Mouse (Mus musculus) limb, embryonic 12.5 days (tissue): ENCODE results near the gene Rhobtb1. TPM values are rescaled to one million over a fixed set of nuclear protein-coding genes. Genes with fewer than 3 reads are reported as not detected.

ENCODE experiments used
- ATAC-seq: fragments of 200-750 bp; cut with Nextera tagmentation; 2 replicates; pipeline ENCODE4 v1.8.0; 2017; ENCODE audit warnings: low read depth, moderate TSS enrichment; ENCODE audit not compliant: insufficient number of reproducible peaks, insufficient read depth, low FRiP score, low TSS enrichment
- H3K27ac ChIP-seq: fragments of 300-500 bp; sonication (generic); 2 replicates; pipeline ENCODE4 v1.5.1; 2016; ENCODE audit warnings: mild to moderate bottlenecking, moderate library complexity
- H3K27me3 ChIP-seq: fragments of 300-500 bp; sonication (generic); 2 replicates; pipeline ENCODE4 v1.6.1; 2016; ENCODE audit warnings: mild to moderate bottlenecking, moderate library complexity
- H3K36me3 ChIP-seq: fragments of 300-500 bp; sonication (generic); 2 replicates; pipeline ENCODE4 v1.6.1; 2016; ENCODE audit warnings: mild to moderate bottlenecking, moderate library complexity
- H3K4me1 ChIP-seq: fragments of 300-500 bp; sonication (generic); replicated peaks from 2 replicates; pipeline ENCODE4 v1.6.1; 2016
- H3K4me2 ChIP-seq: fragments of 300-500 bp; sonication (generic); 2 replicates; pipeline ENCODE4 v1.6.1; 2016; ENCODE audit warnings: mild to moderate bottlenecking, moderate library complexity
- H3K4me3 ChIP-seq: fragments of 300-500 bp; sonication (generic); replicated peaks from 2 replicates; pipeline ENCODE4 v1.5.1; 2016; ENCODE audit warnings: mild to moderate bottlenecking
- H3K9ac ChIP-seq: fragments of 300-500 bp; sonication (generic); replicated peaks from 2 replicates; pipeline ENCODE4 v1.6.1; 2016; ENCODE audit warnings: mild to moderate bottlenecking, moderate library complexity
- H3K9me3 ChIP-seq: fragments of 300-500 bp; sonication (generic); 2 replicates; pipeline ENCODE4 v1.6.1; 2016; ENCODE audit warnings: mild to moderate bottlenecking, moderate library complexity
- WGBS: fragments of 180-500 bp; shearing (Covaris S2); methylation state at CpG from one replicate; pipeline ENCODE4 v1.1.7; 2016; 5-methylcytosine and 5-hydroxymethylcytosine counted together
- polyA plus RNA-seq: library from polyadenylated mRNA; unstranded; fragments of >200 nt; fragmentation: Nextera tagmentation; extraction: Ambion mirVana; gene quantifications from 2 replicates; pipeline ENCODE4 v1.2.1, GENCODE M21; 2016

Rhobtb1 gene
- polyA plus RNA-seq, 1 experiment from 2014 or later = 29.9 TPM

GRCm38 (mm10) chr10:69163216-69163615, 12.0 kb downstream of the Rhobtb1 start:
- Histone ChIP-seq H3K4me2 (no peak overlapping the region), H3K27me3 (no peaks in the 10 kb centered on the region), H3K4me3 (no peak overlapping the region), H3K4me1 (no peaks in the 10 kb centered on the region), H3K9me3 (no peaks in the 10 kb centered on the region), H3K27ac (no peak overlapping the region), H3K9ac (no peak overlapping the region), H3K36me3 (no peaks in the 10 kb centered on the region)
- 89% methylated on average over 5 of the region's 5 CpGs for whole genome bisulfite sequencing
- ATAC-seq = no peak

DNA sequence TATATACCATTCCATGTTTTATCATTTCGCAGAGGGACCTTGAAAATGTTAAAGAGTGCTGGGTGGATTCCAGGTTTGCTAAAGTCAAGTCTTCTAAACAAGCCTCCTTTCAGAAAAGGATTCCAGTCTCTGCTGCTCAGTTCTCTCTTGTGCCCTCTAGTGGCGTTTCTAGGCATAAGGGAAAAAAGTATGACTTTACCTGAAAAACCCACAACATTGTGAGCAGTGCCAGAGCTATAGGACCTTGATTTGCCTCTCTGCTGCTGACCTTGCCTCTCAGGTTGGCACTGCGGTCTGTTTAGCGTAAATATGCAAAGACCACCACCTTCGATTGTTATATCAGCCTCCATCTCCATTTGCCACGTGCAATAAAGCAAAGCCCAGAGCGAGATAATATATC, 13.9 kb downstream of the Rhobtb1 start:
- Histone ChIP-seq H3K9ac (no peak overlapping the region), H3K27ac (no peak overlapping the region), H3K9me3 (no peaks in the 10 kb centered on the region), H3K4me3 (no peak overlapping the region), H3K36me3 (no peaks in the 10 kb centered on the region), H3K4me1 (no peaks in the 10 kb centered on the region), H3K27me3 (no peaks in the 10 kb centered on the region), H3K4me2 (no peak overlapping the region)
- ATAC-seq = no peak
- 61% methylated on average over 7 of the region's 7 CpGs for WGBS

- Histone ChIP-seq H3K27ac (no peak overlapping the region), H3K4me2 (no peak overlapping the region), H3K4me1 (no peaks in the 10 kb centered on the region), H3K9me3 (no peaks in the 10 kb centered on the region), H3K27me3 (0 out of 2 replicates have a peak, but pooled peaks cover 3% of the 10 kb centered on the region), H3K4me3 (no peak overlapping the region), H3K36me3 (no peaks in the 10 kb centered on the region), H3K9ac (no peak overlapping the region)
- WGBS = 73% methylated on average over 3 of the region's 3 CpGs
- ATAC-seq = no peak
Observed at GRCm38 (mm10) chr10:69165847-69166246, 14.6 kb downstream of the Rhobtb1 start.

- Histone ChIP-seq H3K4me3 (no peak overlapping the region), H3K9ac (no peak overlapping the region), H3K4me2 (no peak overlapping the region), H3K36me3 (no peaks in the 10 kb centered on the region), H3K4me1 (no peaks in the 10 kb centered on the region), H3K9me3 (no peaks in the 10 kb centered on the region), H3K27ac (no peak overlapping the region), H3K27me3 (0 out of 2 replicates have a peak, but pooled peaks cover 3% of the 10 kb centered on the region)
- WGBS = 79% methylated on average over 12 of the region's 12 CpGs
- ATAC-seq = no peak
Observed at GRCm38 (mm10) chr10:69166514-69166913, 15.3 kb downstream of the Rhobtb1 start.

DNA sequence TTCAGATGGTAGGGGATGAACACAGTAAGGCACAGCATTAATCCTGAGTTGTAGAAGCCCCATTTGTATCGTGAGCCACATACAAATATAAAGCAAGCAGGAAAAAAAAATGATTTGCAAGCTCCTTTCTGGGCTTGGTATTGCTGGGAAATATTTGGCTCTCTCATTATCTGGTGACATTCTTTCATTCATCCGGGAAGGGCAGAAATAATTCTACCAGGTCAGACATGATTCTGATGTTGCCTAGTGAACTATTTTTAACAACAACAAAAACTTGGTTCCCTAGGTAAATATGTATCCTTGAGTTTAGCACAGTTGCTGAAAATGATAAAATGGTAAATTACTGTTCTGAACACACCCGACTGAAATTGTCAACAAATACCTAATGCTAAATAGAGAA, 21.2 kb downstream of the Rhobtb1 start:
- H3K9me3 ChIP-seq = no peaks in the 10 kb centered on the region
- H3K4me1 ChIP-seq = no peaks in the 10 kb centered on the region
- ATAC-seq = no peak
- no peak overlapping the region for H3K4me2 ChIP-seq
- H3K27ac ChIP-seq = no peak overlapping the region
- H3K9ac ChIP-seq = no peak overlapping the region
- no peaks in the 10 kb centered on the region for H3K36me3 ChIP-seq
- WGBS = 93% methylated on average over 3 of the region's 3 CpGs
- no peak overlapping the region for H3K4me3 ChIP-seq
- H3K27me3 ChIP-seq = 0 out of 2 replicates have a peak, but pooled peaks cover 3% of the 10 kb centered on the region

DNA sequence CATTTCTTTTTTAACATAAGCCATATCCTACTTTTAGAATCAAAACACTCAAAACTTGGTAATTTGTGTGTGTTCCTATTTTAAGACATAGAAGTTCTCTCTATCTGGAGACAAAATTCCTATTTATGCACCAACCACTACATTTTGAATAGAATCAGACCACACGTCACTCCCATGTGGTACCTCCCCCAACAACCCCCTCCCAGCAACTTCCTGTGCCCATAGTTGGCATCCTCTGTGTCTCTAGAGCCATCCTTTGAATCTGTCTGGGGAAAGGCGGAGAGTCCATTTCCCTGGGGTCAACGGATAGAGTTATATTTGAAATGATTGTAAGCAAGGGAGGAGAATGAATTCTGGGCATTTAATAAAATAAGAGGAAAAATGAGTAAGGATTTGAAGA, 24.9 kb downstream of the Rhobtb1 start:
- H3K4me3 ChIP-seq = no peak overlapping the region
- H3K9me3 ChIP-seq = no peaks in the 10 kb centered on the region
- no peaks in the 10 kb centered on the region for H3K27me3 ChIP-seq
- H3K9ac ChIP-seq = no peak overlapping the region
- no peak overlapping the region for H3K4me2 ChIP-seq
- WGBS = 76% methylated on average over 3 of the region's 3 CpGs
- H3K36me3 ChIP-seq = no peaks in the 10 kb centered on the region
- ATAC-seq = no peak
- 0 out of 2 replicates have a peak, but pooled peaks cover 5% of the 10 kb centered on the region for H3K4me1 ChIP-seq
- no peak overlapping the region for H3K27ac ChIP-seq

- Histone ChIP-seq H3K9me3 (no peaks in the 10 kb centered on the region), H3K36me3 (no peaks in the 10 kb centered on the region), H3K4me1 (0 out of 2 replicates have a peak, but pooled peaks cover 5% of the 10 kb centered on the region), H3K27ac (no peak overlapping the region), H3K4me2 (no peak overlapping the region), H3K9ac (no peak overlapping the region), H3K4me3 (no peak overlapping the region), H3K27me3 (no peaks in the 10 kb centered on the region)
- ATAC-seq = no peak
- 94% methylated on average over 1 of the region's 1 CpGs for WGBS
Observed at GRCm38 (mm10) chr10:69179341-69179740, 28.1 kb downstream of the Rhobtb1 start.

GRCm38 (mm10) chr10:69180997-69181396, 29.8 kb downstream of the Rhobtb1 start:
- Histone ChIP-seq H3K9ac (no peak overlapping the region), H3K4me3 (no peak overlapping the region), H3K27me3 (no peaks in the 10 kb centered on the region), H3K4me1 (peaks cover 9% of the 10 kb centered on the region; the same call in 1 of the 2 replicates), H3K9me3 (no peaks in the 10 kb centered on the region), H3K27ac (no peak overlapping the region), H3K4me2 (no peak overlapping the region), H3K36me3 (no peaks in the 10 kb centered on the region)
- ATAC-seq = no peak
- WGBS = 61% methylated on average over 3 of the region's 3 CpGs

GRCm38 (mm10) chr10:69184903-69185302, 33.7 kb downstream of the Rhobtb1 start:
- H3K27me3 ChIP-seq = no peaks in the 10 kb centered on the region
- 93% methylated on average over 4 of the region's 4 CpGs for WGBS
- peak overlapping the region; percentile 79 for H3K27ac ChIP-seq
- no peak overlapping the region for H3K4me2 ChIP-seq
- H3K4me1 ChIP-seq = peaks cover 9% of the 10 kb centered on the region; the same call in 1 of the 2 replicates
- H3K4me3 ChIP-seq = no peak overlapping the region
- no peaks in the 10 kb centered on the region for H3K9me3 ChIP-seq
- no peak for ATAC-seq
- no peaks in the 10 kb centered on the region for H3K36me3 ChIP-seq
- H3K9ac ChIP-seq = no peak overlapping the region

DNA sequence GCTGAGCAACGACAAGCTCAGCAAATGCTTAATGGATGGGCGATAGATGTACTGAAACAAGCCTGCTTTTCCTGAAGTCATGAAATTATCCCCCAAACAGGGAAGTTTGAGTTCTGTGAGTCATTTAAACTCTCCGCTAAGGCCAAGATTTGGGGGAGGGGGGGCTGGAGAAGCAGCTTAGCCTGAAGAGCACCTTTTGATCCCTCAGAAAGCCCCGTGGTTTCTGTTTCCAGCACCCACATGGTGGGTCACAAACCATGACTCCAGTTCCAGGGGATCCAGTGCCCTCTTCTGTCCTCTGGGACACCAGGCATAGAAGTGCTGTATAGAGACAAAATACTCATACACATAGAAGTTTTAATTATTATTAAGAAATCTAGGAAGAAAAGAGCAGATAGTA, 34.2 kb downstream of the Rhobtb1 start:
- Histone ChIP-seq H3K36me3 (no peaks in the 10 kb centered on the region), H3K9ac (no peak overlapping the region), H3K4me1 (peaks cover 6% of the 10 kb centered on the region; the same call in 1 of the 2 replicates), H3K9me3 (no peaks in the 10 kb centered on the region), H3K27me3 (no peaks in the 10 kb centered on the region), H3K27ac (peak overlapping the region; percentile 79), H3K4me3 (no peak overlapping the region), H3K4me2 (0 out of 2 replicates have a peak overlapping the region, but pooled peaks have one; percentile 46)
- ATAC-seq = no peak
- 71% methylated on average over 4 of the region's 4 CpGs for WGBS

DNA sequence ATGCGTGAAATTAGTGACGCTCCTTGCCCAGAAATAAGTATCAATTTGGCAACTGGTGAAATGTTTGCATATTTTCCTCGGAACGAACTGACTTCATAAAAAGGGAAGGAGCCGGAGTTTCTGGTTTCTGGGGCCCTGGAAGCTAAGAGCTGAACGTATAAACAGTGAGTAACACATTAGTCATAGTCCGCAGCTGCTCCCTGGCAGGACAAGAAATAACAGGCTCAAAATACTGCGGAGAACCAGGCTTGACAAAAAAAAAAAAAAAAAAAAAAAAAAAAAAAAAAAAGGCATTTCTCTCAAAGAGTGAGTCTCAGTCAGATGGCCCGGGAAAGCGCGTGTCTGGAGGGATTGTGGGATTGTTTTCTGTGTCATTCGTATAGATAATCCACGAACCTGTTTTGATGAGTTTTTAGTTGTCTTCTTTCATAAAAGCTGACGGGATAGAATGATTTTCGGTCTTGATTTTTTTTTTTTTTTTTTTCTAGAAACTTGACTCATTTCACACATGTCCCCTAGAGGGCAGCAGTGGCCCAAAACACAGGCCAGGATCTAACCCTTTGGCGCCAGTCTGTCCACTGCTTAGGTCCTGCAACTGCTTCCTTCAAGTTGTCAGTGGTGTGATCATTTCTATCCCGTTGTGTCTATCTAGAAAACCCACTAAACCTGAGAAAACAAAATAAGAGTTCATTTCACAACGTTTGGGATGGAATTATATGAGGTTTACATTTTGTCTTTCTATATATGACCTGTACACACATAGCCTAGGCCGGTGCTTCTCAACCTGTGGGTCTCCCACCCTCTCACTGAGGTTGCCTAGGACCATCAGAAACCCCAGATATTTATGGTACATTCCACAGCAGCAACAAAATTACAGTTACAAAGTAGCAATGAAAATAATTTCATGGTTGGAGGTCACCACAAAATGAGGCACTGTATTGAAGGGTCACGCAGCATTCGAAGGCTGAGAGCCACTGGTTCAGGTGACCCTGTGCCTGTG, 35.0 kb downstream of the Rhobtb1 start:
- peak overlapping the region; percentile 33 for H3K4me3 ChIP-seq
- peak; percentile 86 for ATAC-seq
- no peaks in the 10 kb centered on the region for H3K9me3 ChIP-seq
- 22% methylated on average over 21 of the region's 21 CpGs for WGBS
- peak overlapping the region; percentile 46 for H3K4me2 ChIP-seq
- H3K27ac ChIP-seq = 0 out of 2 replicates have a peak overlapping the region, but pooled peaks have one; percentile 79
- H3K9ac ChIP-seq = no peak overlapping the region
- H3K36me3 ChIP-seq = no peaks in the 10 kb centered on the region
- no peaks in the 10 kb centered on the region for H3K27me3 ChIP-seq
- H3K4me1 ChIP-seq = peaks cover 4% of the 10 kb centered on the region; the same call in 1 of the 2 replicates
